Mouse (Mus musculus) ZHBTc4 (cell line): ENCODE measurements at regions not wholly inside any gene's neighbourhood (a gene's known extent, or its start where the extent isn't known, plus 50 kb on each side); places are given as distances from the start of the nearest gene placed in this dataset.

ENCODE experiments used
- DNase-seq: peaks from one replicate; pipeline ENCODE4 v3.0.0-alpha.2; 2011; ENCODE audit warnings: low read depth, low spot score

DNA sequence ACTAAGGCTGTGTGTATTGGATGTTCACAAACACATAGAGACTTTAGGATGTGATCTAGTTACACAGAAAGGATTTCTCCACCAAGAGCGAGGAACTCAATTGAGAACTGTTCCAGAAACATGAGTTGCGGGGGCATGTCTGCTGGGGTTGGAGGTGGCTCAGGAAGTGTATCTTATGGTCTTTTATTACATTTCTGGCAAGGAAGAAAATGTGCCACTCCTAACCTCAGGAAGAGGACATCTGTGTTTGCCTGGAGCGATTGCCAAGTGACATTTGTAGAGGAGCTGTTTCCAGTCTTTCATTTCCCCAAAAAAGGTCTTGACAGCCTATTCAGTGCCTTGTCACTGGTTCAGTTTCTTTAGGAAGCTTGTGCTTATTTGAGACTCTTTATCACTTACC is 606.2 kb downstream of the Tmem182 start:
- no peak for DNase-seq

DNA sequence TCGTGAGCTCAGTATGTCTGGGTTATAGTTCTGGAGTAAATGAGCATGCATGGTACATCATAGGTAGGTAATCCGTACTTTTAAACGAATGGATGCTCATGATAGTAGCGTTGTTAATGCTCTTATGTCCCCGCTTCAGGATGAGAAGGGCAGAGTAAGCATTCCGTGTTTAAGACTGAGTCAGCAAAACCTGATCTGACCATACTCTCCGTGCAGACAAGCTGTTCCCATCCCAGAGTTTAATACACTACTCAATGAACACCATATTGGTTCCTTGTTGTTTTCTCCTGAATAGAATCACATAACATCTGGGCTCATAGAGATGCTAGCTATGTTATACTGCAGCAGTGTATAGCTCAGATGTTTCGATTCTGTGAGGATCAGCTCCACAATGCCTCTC is 606.7 kb downstream of the Tmem182 start:
- DNase-seq = no peak

DNA sequence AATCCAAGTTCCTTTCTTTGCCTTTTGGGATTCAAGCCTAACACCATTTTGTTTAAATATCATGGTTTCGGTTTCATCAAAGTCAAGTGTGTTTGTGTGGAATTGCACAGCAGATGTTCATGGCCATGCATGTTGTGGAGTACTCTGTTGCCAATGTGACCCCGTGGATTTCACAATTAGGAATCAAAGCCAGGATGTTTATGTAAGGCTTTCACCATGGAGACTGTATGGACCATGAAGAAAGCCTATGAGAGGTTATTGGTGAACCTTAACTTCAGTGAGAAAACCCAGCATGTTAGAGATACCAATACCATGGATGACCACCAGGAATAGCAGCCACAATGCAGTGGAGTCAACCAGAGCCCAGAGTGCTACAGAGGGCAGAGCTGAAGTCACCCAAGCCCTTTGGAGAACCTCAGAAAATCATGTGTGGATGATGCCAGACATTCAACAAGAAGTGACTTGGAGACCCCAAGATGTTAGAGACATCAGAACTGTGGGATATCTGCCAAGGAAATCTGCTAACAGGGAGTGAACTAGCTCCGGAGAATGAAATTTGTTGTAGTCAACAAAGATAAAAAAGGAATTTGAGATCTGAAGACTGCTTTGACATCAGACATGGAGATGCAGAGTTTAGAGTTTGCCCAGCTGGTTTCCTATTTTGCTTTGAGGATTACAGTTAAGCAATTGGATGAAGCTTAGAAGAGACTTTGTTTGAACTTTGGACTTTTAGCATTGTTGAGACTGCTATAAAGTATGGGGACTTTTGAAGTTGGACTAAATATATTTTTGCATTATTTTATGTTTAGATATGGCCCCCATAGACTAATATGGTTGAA is 615.3 kb downstream of the Tmem182 start:
- no peak for DNase-seq

DNA sequence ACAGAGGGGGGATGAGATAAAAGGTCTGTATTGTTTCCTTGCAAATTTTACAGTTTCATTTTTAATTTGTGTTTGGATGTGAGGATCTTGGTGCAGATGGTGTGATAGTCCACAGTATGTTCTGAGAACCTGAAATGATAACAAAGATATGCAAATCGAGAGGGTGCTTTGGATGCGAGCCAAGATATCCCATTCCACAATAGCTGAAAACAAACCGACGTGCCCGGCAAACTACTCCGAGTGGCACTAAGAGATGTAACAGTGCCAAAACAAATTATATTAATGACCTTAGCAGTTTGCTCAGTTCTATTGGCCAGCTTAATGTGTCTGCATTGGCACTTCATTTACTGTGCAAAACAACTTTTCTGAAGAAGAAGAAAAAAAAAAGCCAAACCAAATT is 622.5 kb downstream of the Tmem182 start:
- no peak for DNase-seq

DNA sequence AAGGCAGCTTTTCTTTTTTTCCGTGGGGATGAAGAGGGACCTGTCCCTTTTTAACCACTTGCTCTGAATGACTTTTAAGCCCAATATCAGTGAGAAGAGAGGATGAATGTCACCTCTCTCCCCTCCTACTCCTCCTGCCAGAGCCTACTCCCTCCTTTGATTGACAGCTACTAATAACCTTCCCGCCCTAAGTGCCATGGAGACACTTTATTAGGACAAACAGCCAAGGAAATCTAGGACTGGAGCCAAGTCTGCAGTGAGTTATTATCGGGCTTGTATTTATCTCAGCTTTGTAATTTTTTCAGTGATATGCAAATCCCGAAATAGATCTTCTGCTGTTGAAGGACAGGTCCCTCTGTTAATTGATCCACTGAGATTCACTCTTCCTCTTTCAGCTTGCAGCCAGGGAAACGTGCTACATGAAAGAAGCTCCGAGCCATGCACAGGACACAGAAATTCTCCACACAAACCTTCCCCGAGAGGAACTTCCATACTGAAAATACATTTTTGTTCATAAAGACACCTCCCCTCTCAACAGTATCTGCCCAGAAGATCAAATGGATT is 625.8 kb downstream of the Tmem182 start:
- DNase-seq = no peak

DNA sequence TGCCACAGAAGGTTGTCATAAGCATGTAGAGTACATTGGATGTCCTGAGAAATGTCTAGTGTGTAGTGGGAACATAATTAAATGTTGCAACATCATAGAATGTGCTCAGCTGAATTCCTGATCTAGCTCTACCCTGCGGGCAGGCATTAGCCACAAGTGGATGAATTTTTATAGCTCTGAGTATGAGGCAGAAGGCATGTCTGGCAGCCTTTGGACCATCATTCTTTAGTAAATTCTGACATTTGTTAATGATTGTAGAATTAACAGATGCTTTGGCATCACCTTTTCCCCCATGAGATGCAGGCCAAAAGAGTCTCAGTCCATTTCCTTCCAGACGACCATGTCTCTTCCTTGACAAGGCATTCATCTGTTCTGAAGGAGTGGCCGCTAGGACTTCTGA is 630.0 kb downstream of the Tmem182 start:
- no peak for DNase-seq

DNA sequence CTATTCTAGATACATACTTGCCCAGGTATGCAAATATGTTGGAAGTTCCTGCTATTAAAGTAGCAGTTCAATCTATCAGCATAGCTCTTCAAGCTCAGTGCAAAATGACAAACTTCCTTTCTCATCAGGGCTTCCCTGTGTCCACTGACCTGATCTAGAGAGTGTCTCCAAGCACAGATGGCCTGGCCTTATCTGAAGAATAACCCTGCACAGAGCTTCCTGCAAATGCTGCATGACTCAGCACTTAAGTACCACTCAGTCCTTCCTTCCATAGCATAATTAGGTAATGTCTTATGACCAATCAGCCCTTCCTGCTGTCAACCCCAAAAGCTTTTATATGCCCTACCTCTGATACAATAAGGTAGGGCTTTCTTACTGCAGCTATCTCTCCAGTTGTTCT is 644.6 kb downstream of the Tmem182 start:
- no peak for DNase-seq
